Mouse (Mus musculus) spleen, adult 2 months (tissue): ENCODE data around the gene Ugt1a10. TPM values are rescaled to one million over a fixed set of nuclear protein-coding genes. Genes with fewer than 3 reads are reported as not detected.

Experiments
- DNase-seq, 2 experiments: peaks; one replicate each; pipeline versions ENCODE4 v3.0.0 to v3.0.0-alpha.2; 2012 to 2021; ENCODE audit warnings: low spot score in 2 of 2, low read depth in 1 of 2
- H3K27ac ChIP-seq: fragments of 200-500 bp; 2 replicates; pipeline ENCODE4 v1.5.1; 2012; ENCODE audit warnings: low read length, inconsistent platforms; ENCODE audit not compliant: insufficient read depth
- H3K27me3 ChIP-seq: fragments of 200-500 bp; 2 replicates; pipeline ENCODE4 v1.6.1; 2012; ENCODE audit warnings: mild to moderate bottlenecking, moderate library complexity, low read length, inconsistent platforms; ENCODE audit not compliant: control insufficient read depth, insufficient read depth
- H3K36me3 ChIP-seq: fragments of 200-500 bp; 2 replicates; pipeline ENCODE4 v1.6.1; 2012; ENCODE audit warnings: mild to moderate bottlenecking, low read length, inconsistent platforms; ENCODE audit not compliant: control insufficient read depth, insufficient read depth
- H3K4me1 ChIP-seq: fragments of 200-500 bp; 2 replicates; pipeline ENCODE4 v1.6.1; 2011; ENCODE audit warnings: inconsistent platforms; ENCODE audit not compliant: control insufficient read depth, insufficient read depth, insufficient read length
- H3K4me3 ChIP-seq: fragments of 200-500 bp; 2 replicates; pipeline ENCODE4 v1.5.1; 2011; ENCODE audit warnings: mild to moderate bottlenecking, inconsistent platforms; ENCODE audit not compliant: insufficient read depth, insufficient read length; ENCODE audit errors: extremely low read depth
- CTCF ChIP-seq: fragments of 200-500 bp; IDR thresholded peaks from 2 replicates; pipeline ENCODE4 v1.5.1; 2011; ENCODE audit warnings: mild to moderate bottlenecking, inconsistent platforms; ENCODE audit not compliant: insufficient read depth, insufficient read length, insufficient replicate concordance; ENCODE audit errors: extremely low read depth
- POLR2A ChIP-seq: fragments of 200-500 bp; IDR thresholded peaks from 2 replicates; pipeline ENCODE4 v1.6.1; 2011; ENCODE audit warnings: low read depth, low read length, inconsistent platforms
- WGBS: fragments of 180-500 bp; shearing (Covaris S2); methylation state at CpG from one replicate; pipeline ENCODE4 v1.1.7; 2018; 5-methylcytosine and 5-hydroxymethylcytosine counted together
- polyA plus RNA-seq: library from polyadenylated mRNA; depleted of rRNA; stranded (reverse); fragments of >200 nt; gene quantifications from 2 replicates; pipeline ENCODE4 v1.2.3, GENCODE M21; 2012

The Ugt1a10 gene
- polyA plus RNA-seq, 1 experiment = not detected

GRCm38 (mm10) chr1:88238771-88239170, 183.6 kb downstream of the Ugt1a10 start:
- Histone ChIP-seq H3K27ac (no peak overlapping the region), H3K4me1 (no peaks in the 10 kb centered on the region), H3K36me3 (no peaks in the 10 kb centered on the region), H3K4me3 (no peak overlapping the region), H3K27me3 (no peaks in the 10 kb centered on the region)
- TF ChIP-seq CTCF (no peak), POLR2A (no peak)
- DNase-seq = no peak
- WGBS = 76% methylated on average over 6 of the region's 6 CpGs

- Histone ChIP-seq H3K27me3 (no peaks in the 10 kb centered on the region), H3K4me3 (no peak overlapping the region), H3K27ac (no peak overlapping the region), H3K36me3 (no peaks in the 10 kb centered on the region), H3K4me1 (no peaks in the 10 kb centered on the region)
- no peak for DNase-seq
- TF ChIP-seq CTCF = no peak
- TF ChIP-seq POLR2A = no peak
- 76% methylated on average over 5 of the region's 5 CpGs for WGBS
Observed at GRCm38 (mm10) chr1:88240072-88240471, 184.9 kb downstream of the Ugt1a10 start.

- H3K27ac ChIP-seq = no peak overlapping the region
- no peak for DNase-seq
- H3K4me1 ChIP-seq = no peaks in the 10 kb centered on the region
- H3K27me3 ChIP-seq = no peaks in the 10 kb centered on the region
- no peaks in the 10 kb centered on the region for H3K36me3 ChIP-seq
- 78% methylated on average over 4 of the region's 4 CpGs for WGBS
- H3K4me3 ChIP-seq = no peak overlapping the region
- no peak for TF ChIP-seq CTCF
- no peak for TF ChIP-seq POLR2A
Observed at GRCm38 (mm10) chr1:88240579-88240978, 185.4 kb downstream of the Ugt1a10 start.

- TF ChIP-seq CTCF = no peak
- no peak for TF ChIP-seq POLR2A
- 68% methylated on average over 5 of the region's 5 CpGs for WGBS
- Histone ChIP-seq H3K36me3 (no peaks in the 10 kb centered on the region), H3K4me1 (no peaks in the 10 kb centered on the region), H3K4me3 (no peak overlapping the region), H3K27me3 (no peaks in the 10 kb centered on the region), H3K27ac (no peak overlapping the region)
- DNase-seq = no peak
Observed at GRCm38 (mm10) chr1:88243861-88244260, 188.7 kb downstream of the Ugt1a10 start.

GRCm38 (mm10) chr1:88245881-88246280, 190.7 kb downstream of the Ugt1a10 start:
- no peaks in the 10 kb centered on the region for H3K27me3 ChIP-seq
- no peak for TF ChIP-seq POLR2A
- TF ChIP-seq CTCF = no peak
- H3K36me3 ChIP-seq = no peaks in the 10 kb centered on the region
- no peak for DNase-seq
- no peak overlapping the region for H3K4me3 ChIP-seq
- no peak overlapping the region for H3K27ac ChIP-seq
- H3K4me1 ChIP-seq = no peaks in the 10 kb centered on the region
- WGBS = 77% methylated on average over 6 of the region's 6 CpGs

GRCm38 (mm10) chr1:88246386-88246785, 191.2 kb downstream of the Ugt1a10 start:
- no peaks in the 10 kb centered on the region for H3K27me3 ChIP-seq
- H3K4me1 ChIP-seq = no peaks in the 10 kb centered on the region
- TF ChIP-seq CTCF = no peak
- TF ChIP-seq POLR2A = no peak
- DNase-seq = no peak
- WGBS = 49% methylated on average over 6 of the region's 6 CpGs
- no peak overlapping the region for H3K4me3 ChIP-seq
- H3K36me3 ChIP-seq = no peaks in the 10 kb centered on the region
- H3K27ac ChIP-seq = no peak overlapping the region

GRCm38 (mm10) chr1:88247660-88248059, 192.5 kb downstream of the Ugt1a10 start:
- no peak for DNase-seq
- Histone ChIP-seq H3K4me3 (no peak overlapping the region), H3K4me1 (no peaks in the 10 kb centered on the region; the same call in 1 of the 2 replicates), H3K27ac (no peak overlapping the region), H3K27me3 (no peaks in the 10 kb centered on the region), H3K36me3 (no peaks in the 10 kb centered on the region)
- WGBS = 51% methylated on average over 2 of the region's 2 CpGs
- TF ChIP-seq POLR2A (no peak), CTCF (no peak)
